Mouse (Mus musculus): ENCODE results near the gene Lrrc56.

- no peak for TF ChIP-seq CTCF (IDR thresholded peaks at IDR 0.05; ENCODE audit: control insufficient read depth, insufficient read depth, insufficient read length)
- TF ChIP-seq USF1 (IDR thresholded peaks at IDR 0.05; ENCODE audit: low read depth), result no peak
These were observed 5.8 kb upstream of the Lrrc56 start for GRCm38 (mm10) chr7:141188194-141188593.
